Mouse (Mus musculus): ENCODE measurements around the gene Trpm4. TPM values are rescaled to one million over a fixed set of nuclear protein-coding genes. Genes with fewer than 3 reads are reported as not detected.

The Trpm4 gene
- polyA plus RNA-seq, 1 experiment = not detected

- WGBS = 29% methylated on average over 39 of the region's 39 CpGs
- H3K4me1 ChIP-seq (ENCODE audit: control insufficient read depth, insufficient read depth, low read length) = peaks cover 9% of the 10 kb centered on the region
- H3K27ac ChIP-seq (ENCODE audit: insufficient read depth, low read depth, low read length) = no peak overlapping the region
- TF ChIP-seq CTCF (IDR thresholded peaks at IDR 0.05; ENCODE audit: insufficient read depth, low read depth, low read length) = no peak
- no peak for TF ChIP-seq POLR2A (IDR thresholded peaks at IDR 0.05; ENCODE audit: insufficient read depth, low read depth, low read length)
- H3K4me3 ChIP-seq (ENCODE audit: insufficient read depth, low read depth, low read length) = peak overlapping the region; percentile 11; the same call in 1 of the 2 replicates
Measured at GRCm38 (mm10) chr7:45339410-45340065, 6.0 kb upstream of the Trpm4 start.

- WGBS = 14% methylated on average over 14 of the region's 14 CpGs
- H3K27ac ChIP-seq (ENCODE audit: insufficient read depth, low read depth, low read length) = no peak overlapping the region
- H3K4me3 ChIP-seq (ENCODE audit: insufficient read depth, low read depth, low read length) = no peak overlapping the region
- peaks cover 14% of the 10 kb centered on the region for H3K4me1 ChIP-seq (ENCODE audit: control insufficient read depth, insufficient read depth, low read length)
- no peak for TF ChIP-seq CTCF (IDR thresholded peaks at IDR 0.05; ENCODE audit: insufficient read depth, low read depth, low read length)
- TF ChIP-seq POLR2A (IDR thresholded peaks at IDR 0.05; ENCODE audit: insufficient read depth, low read depth, low read length) = no peak
Measured at GRCm38 (mm10) chr7:45338161-45338911, 4.8 kb upstream of the Trpm4 start.

GRCm38 (mm10) chr7:45337469-45337868 lies 3.9 kb upstream of the Trpm4 start:
- H3K4me1 ChIP-seq (ENCODE audit: control insufficient read depth, insufficient read depth, low read length) = peaks cover 22% of the 10 kb centered on the region
- no peak overlapping the region for H3K27ac ChIP-seq (ENCODE audit: insufficient read depth, low read depth, low read length)
- no peak overlapping the region for H3K4me3 ChIP-seq (ENCODE audit: insufficient read depth, low read depth, low read length)
- WGBS = 17% methylated on average over 4 of the region's 4 CpGs
- TF ChIP-seq CTCF (IDR thresholded peaks at IDR 0.05; ENCODE audit: insufficient read depth, low read depth, low read length) = no peak
- no peak for TF ChIP-seq POLR2A (IDR thresholded peaks at IDR 0.05; ENCODE audit: insufficient read depth, low read depth, low read length)

- 89% methylated on average over 4 of the region's 4 CpGs for WGBS
- no peak for TF ChIP-seq CTCF (IDR thresholded peaks at IDR 0.05; ENCODE audit: insufficient read depth, low read depth, low read length)
- TF ChIP-seq POLR2A (IDR thresholded peaks at IDR 0.05; ENCODE audit: insufficient read depth, low read depth, low read length) = no peak
Measured at GRCm38 (mm10) chr7:45336319-45336718, 2.7 kb upstream of the Trpm4 start.

GRCm38 (mm10) chr7:45335056-45335455 lies 1.5 kb upstream of the Trpm4 start, which contains the start of gene Hrc:
Hrc (plus strand) TSS chr7:45335290.
- 42% methylated on average over 5 of the region's 5 CpGs for WGBS
- no peak within 1 kb of the TSS for H3K27ac ChIP-seq (ENCODE audit: insufficient read depth, low read depth, low read length)
- no peak within 1 kb of the TSS for H3K4me3 ChIP-seq (ENCODE audit: insufficient read depth, low read depth, low read length)
- H3K4me1 ChIP-seq (ENCODE audit: control insufficient read depth, insufficient read depth, low read length) = peaks cover 20% of the 10 kb centered on the region
- TF ChIP-seq POLR2A (IDR thresholded peaks at IDR 0.05; ENCODE audit: insufficient read depth, low read depth, low read length) (no peak), CTCF (IDR thresholded peaks at IDR 0.05; ENCODE audit: insufficient read depth, low read depth, low read length) (no peak)

More at GRCm38 (mm10) chr7:45336319-45336718, 2.7 kb upstream of the Trpm4 start:
- H3K4me3 ChIP-seq (ENCODE audit: insufficient read depth, low read depth, low read length) = no peak overlapping the region
- no peak overlapping the region for H3K27ac ChIP-seq (ENCODE audit: insufficient read depth, low read depth, low read length)
- H3K4me1 ChIP-seq (ENCODE audit: control insufficient read depth, insufficient read depth, low read length) = peaks cover 20% of the 10 kb centered on the region

- 62% methylated on average over 3 of the region's 3 CpGs for WGBS
- H3K27ac ChIP-seq (ENCODE audit: insufficient read depth, low read depth, low read length) = no peak overlapping the region
- H3K4me3 ChIP-seq (ENCODE audit: insufficient read depth, low read depth, low read length) = no peak overlapping the region
- no peak for TF ChIP-seq POLR2A (IDR thresholded peaks at IDR 0.05; ENCODE audit: insufficient read depth, low read depth, low read length)
- no peak for TF ChIP-seq CTCF (IDR thresholded peaks at IDR 0.05; ENCODE audit: insufficient read depth, low read depth, low read length)
- H3K4me1 ChIP-seq (ENCODE audit: control insufficient read depth, insufficient read depth, low read length) = peaks cover 20% of the 10 kb centered on the region
Measured at GRCm38 (mm10) chr7:45334605-45335004, 1.0 kb upstream of the Trpm4 start.

GRCm38 (mm10) chr7:45332685-45333425 lies 725 bp downstream of the Trpm4 start:
- H3K4me3 ChIP-seq (ENCODE audit: insufficient read depth, low read depth, low read length) = peak overlapping the region; percentile 53
- H3K27ac ChIP-seq (ENCODE audit: insufficient read depth, low read depth, low read length) = no peak overlapping the region
- TF ChIP-seq POLR2A (IDR thresholded peaks at IDR 0.05; ENCODE audit: insufficient read depth, low read depth, low read length) = no peak
- 4% methylated on average over 22 of the region's 22 CpGs for WGBS
- peaks cover 16% of the 10 kb centered on the region for H3K4me1 ChIP-seq (ENCODE audit: control insufficient read depth, insufficient read depth, low read length)

GRCm38 (mm10) chr7:45331502-45331901 lies 2.1 kb downstream of the Trpm4 start:
- Histone ChIP-seq H3K27ac (ENCODE audit: insufficient read depth, low read depth, low read length) (no peak overlapping the region), H3K4me1 (ENCODE audit: control insufficient read depth, insufficient read depth, low read length) (peaks cover 14% of the 10 kb centered on the region), H3K4me3 (ENCODE audit: insufficient read depth, low read depth, low read length) (no peak overlapping the region)
- WGBS = 84% methylated on average over 6 of the region's 6 CpGs
- no peak for TF ChIP-seq POLR2A (IDR thresholded peaks at IDR 0.05; ENCODE audit: insufficient read depth, low read depth, low read length)
- no peak for TF ChIP-seq CTCF (IDR thresholded peaks at IDR 0.05; ENCODE audit: insufficient read depth, low read depth, low read length)
